Mouse (Mus musculus) myocyte (in vitro differentiated cells): ENCODE measurements around the gene Ly6g6d. TPM values are rescaled to one million over a fixed set of nuclear protein-coding genes. Genes with fewer than 3 reads are reported as not detected.
A peak's percentile ranks its signal among the peaks of the same experiment; 100 is the strongest.
"Not testable (repeated sequence)": the region's sequence is repeated elsewhere in the genome, so short reads cannot be mapped to it uniquely, and the experiment has no call there.

Source experiments
- H3K27me3 ChIP-seq: one replicate; pipeline ENCODE4 v1.6.1; 2011; ENCODE audit not compliant: control insufficient read depth, insufficient read depth, insufficient read length
- H3K36me3 ChIP-seq: one replicate; pipeline ENCODE4 v1.6.1; 2011; ENCODE audit not compliant: control insufficient read depth, insufficient read depth
- H3K4me2 ChIP-seq: one replicate; pipeline ENCODE4 v1.6.1; 2011; ENCODE audit warnings: low read depth, control low read depth
- H3K4me3 ChIP-seq: one replicate; pipeline ENCODE4 v1.5.1; 2011; ENCODE audit warnings: mild to moderate bottlenecking, control low read depth, moderate library complexity
- H3K79me2 ChIP-seq: one replicate; pipeline ENCODE4 v1.6.1; 2011; ENCODE audit not compliant: control insufficient read depth, insufficient read depth
- H3ac ChIP-seq: one replicate; pipeline ENCODE4 v1.6.1; 2011; ENCODE audit not compliant: control insufficient read depth, insufficient read length
- CEBPB ChIP-seq: IDR thresholded peaks from 2 replicates; pipeline ENCODE4 v1.6.1; 2011; ENCODE audit warnings: mild to moderate bottlenecking, moderate library complexity; ENCODE audit not compliant: poor library complexity, insufficient read depth, severe bottlenecking
- E2F4 ChIP-seq: IDR thresholded peaks from one replicate; pipeline ENCODE4 v1.6.1; 2011; ENCODE audit warnings: mild to moderate bottlenecking, control low read depth, moderate library complexity; ENCODE audit not compliant: insufficient read depth
- MAX ChIP-seq: IDR thresholded peaks from one replicate; pipeline ENCODE4 v1.6.1; 2011; ENCODE audit warnings: low read depth, mild to moderate bottlenecking, control low read depth
- MYOD1 ChIP-seq, 3 experiments: IDR thresholded peaks; one replicate each; pipeline ENCODE4 v1.6.1; 2011; ENCODE audit warnings: control low read depth in 2 of 3, low read depth in 2 of 3, mild to moderate bottlenecking in 2 of 3, moderate library complexity in 1 of 3; ENCODE audit not compliant: insufficient read length in 2 of 3, control insufficient read depth in 1 of 3
- MYOG ChIP-seq, 3 experiments: IDR thresholded peaks; one replicate each; pipeline ENCODE4 v1.6.1; 2011; ENCODE audit warnings: control low read depth in 2 of 3, low read depth in 2 of 3, mild to moderate bottlenecking in 2 of 3; ENCODE audit not compliant: insufficient read length in 2 of 3, control insufficient read depth in 1 of 3, insufficient read depth in 1 of 3
- POLR2A ChIP-seq: IDR thresholded peaks from one replicate; pipeline ENCODE4 v1.6.1; 2011; ENCODE audit warnings: low read depth, mild to moderate bottlenecking, control low read depth, moderate library complexity; ENCODE audit not compliant: insufficient read length
- POLR2AphosphoS2 ChIP-seq: IDR thresholded peaks from one replicate; pipeline ENCODE4 v1.6.1; 2011; ENCODE audit warnings: low read depth, control low read depth; ENCODE audit not compliant: insufficient read length
- REST ChIP-seq: IDR thresholded peaks from one replicate; pipeline ENCODE4 v1.6.1; 2011; ENCODE audit warnings: mild to moderate bottlenecking, control low read depth, moderate library complexity; ENCODE audit not compliant: insufficient read depth, insufficient read length
- SRF ChIP-seq: IDR thresholded peaks from one replicate; pipeline ENCODE4 v1.6.1; 2011; ENCODE audit warnings: low read depth; ENCODE audit not compliant: control insufficient read depth, insufficient read length
- TCF12 ChIP-seq: IDR thresholded peaks from one replicate; pipeline ENCODE4 v1.6.1; 2011; ENCODE audit warnings: mild to moderate bottlenecking, control low read depth; ENCODE audit not compliant: poor library complexity, insufficient read depth, severe bottlenecking
- TCF3 ChIP-seq: IDR thresholded peaks from one replicate; pipeline ENCODE4 v1.6.1; 2011; ENCODE audit warnings: low read depth, control low read depth; ENCODE audit not compliant: insufficient read length
- USF1 ChIP-seq: IDR thresholded peaks from one replicate; pipeline ENCODE4 v1.6.1; 2011; ENCODE audit warnings: low read depth, mild to moderate bottlenecking, control low read depth, moderate library complexity
- polyA plus RNA-seq: library from polyadenylated mRNA; unstranded; fragments of >200 nt; fragmentation: generic; extraction: Trizol; gene quantifications from one replicate; pipeline ENCODE4 v1.2.1, GENCODE M21; 2012; ENCODE audit warnings: missing spikeins

Ly6g6d gene
- polyA plus RNA-seq: not detected

DNA sequence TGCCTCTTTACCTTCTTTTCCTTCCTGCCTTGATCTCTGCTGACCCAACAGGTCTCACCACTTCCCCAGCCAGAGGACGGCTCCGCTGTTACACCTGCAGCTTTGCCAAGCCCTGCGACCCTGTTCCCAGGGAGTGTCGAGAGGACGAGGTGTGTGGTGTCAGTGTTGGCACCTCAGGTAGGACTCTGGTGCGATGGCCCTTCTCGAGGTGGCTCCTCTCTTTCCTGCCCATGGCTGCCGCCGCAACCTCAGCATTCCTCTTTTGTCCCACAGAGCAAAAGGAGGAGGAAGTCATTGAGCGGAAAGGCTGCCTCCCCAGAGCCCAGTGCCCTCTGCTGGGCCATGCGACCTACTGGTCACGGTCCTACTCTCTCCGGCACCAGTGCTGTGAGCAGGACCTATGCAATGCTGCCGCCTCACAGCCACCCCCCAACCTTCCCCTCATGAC lies at the start of gene Ly6g6d:
Gene Ly6g6d (minus strand): TSS at position 280 of the 448 bp plus-strand sequence.
- Histone ChIP-seq H3K4me3 (no peak within 1 kb of the TSS), H3K36me3 (no peaks in the 10 kb centered on the region), H3ac (no peak within 1 kb of the TSS), H3K27me3 (peaks cover 11% of the 10 kb centered on the region), H3K79me2 (no peaks in the 10 kb centered on the region), H3K4me2 (no peak within 1 kb of the TSS)
- TF ChIP-seq SRF (no peak), CEBPB (no peak), POLR2A (no peak), TCF3 (no peak), REST (no peak), E2F4 (no peak), TCF12 (no peak), POLR2AphosphoS2 (no peak), MAX (no peak), MYOG (IDR thresholded peaks at IDR 0.05; ENCODE audit: control insufficient read depth in 1 of 3, insufficient read depth in 1 of 3, insufficient read length in 2 of 3, low read depth in 2 of 3) (no peak), MYOD1 (IDR thresholded peaks at IDR 0.05; ENCODE audit: control insufficient read depth in 1 of 3, insufficient read length in 2 of 3, low read depth in 2 of 3) (no peak), USF1 (no peak)

DNA sequence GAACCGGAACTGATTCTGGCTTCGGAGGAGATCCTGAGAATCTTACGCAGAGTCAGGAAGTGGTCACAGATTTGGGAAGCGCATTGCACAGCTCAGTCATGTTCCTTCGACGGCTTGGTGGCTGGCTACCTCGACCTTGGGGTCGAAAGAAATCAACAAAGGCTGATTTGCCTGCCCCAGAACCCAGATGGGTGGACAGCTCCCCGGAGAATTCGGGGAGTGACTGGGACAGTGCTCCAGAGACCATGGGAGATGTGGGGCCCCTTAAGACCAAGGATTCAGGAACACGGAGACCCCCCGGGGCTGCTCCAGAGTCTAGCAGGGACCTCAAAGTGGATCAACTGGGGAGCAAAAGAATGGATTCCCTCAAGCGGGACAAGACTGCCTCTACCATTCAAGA lies 49.2 kb upstream of the Ly6g6d start:
- peak overlapping the region; percentile 90 for H3K4me3 ChIP-seq
- TF ChIP-seq USF1: no peak
- no peak for TF ChIP-seq MAX
- no peak for TF ChIP-seq SRF
- TF ChIP-seq MYOG (IDR thresholded peaks at IDR 0.05; ENCODE audit: control insufficient read depth in 1 of 3, insufficient read depth in 1 of 3, insufficient read length in 2 of 3, low read depth in 2 of 3): no peak
- TF ChIP-seq TCF3: no peak
- no peak for TF ChIP-seq E2F4
- TF ChIP-seq POLR2AphosphoS2: no peak
- no peak for TF ChIP-seq TCF12
- no peak for TF ChIP-seq POLR2A
- no peak for TF ChIP-seq CEBPB
- no peak for TF ChIP-seq MYOD1 (IDR thresholded peaks at IDR 0.05; ENCODE audit: control insufficient read depth in 1 of 3, insufficient read length in 2 of 3, low read depth in 2 of 3)
- no peak for TF ChIP-seq REST

DNA sequence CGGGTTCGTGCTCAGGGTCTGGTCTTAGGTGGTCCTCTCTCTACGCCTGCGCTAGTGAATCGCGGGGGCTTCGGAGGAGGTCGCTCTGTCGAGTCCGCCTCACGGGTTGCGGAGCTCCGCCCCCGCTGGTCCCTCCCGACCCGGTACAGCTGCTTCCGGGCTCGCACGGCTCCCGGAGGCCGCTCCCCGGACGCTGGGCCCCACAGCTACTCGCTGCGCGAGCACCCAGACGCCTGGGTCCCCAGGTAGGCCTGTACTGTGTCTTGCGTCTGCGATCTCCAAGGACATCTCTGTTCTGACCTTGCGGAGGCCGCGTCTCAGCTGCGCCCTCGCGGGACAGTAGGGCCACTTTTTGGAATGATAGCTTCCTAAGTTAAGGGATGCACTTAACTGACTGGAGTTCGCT lies 48.3 kb upstream of the Ly6g6d start, which contains the start of gene D17H6S53E:
Gene D17H6S53E (plus strand): TSS at position 168 of the 406 bp plus-strand sequence.
- H3K79me2 ChIP-seq: peaks cover 36% of the 10 kb centered on the region
- no peaks in the 10 kb centered on the region for H3K36me3 ChIP-seq
- peak within 1 kb of the TSS; percentile 86 for H3K4me2 ChIP-seq
- TF ChIP-seq REST (no peak), SRF (peak; percentile 15), MYOG (IDR thresholded peaks at IDR 0.05; ENCODE audit: control insufficient read depth in 1 of 3, insufficient read depth in 1 of 3, insufficient read length in 2 of 3, low read depth in 2 of 3) (peak in 2 of 3 experiments; percentile 54 to 68), POLR2AphosphoS2 (peak; percentile 77), CEBPB (no peak), MAX (no peak), POLR2A (peak; percentile 86), MYOD1 (IDR thresholded peaks at IDR 0.05; ENCODE audit: control insufficient read depth in 1 of 3, insufficient read length in 2 of 3, low read depth in 2 of 3) (peak in 2 of 3 experiments; percentile 34 to 68)
- H3K4me3 ChIP-seq: peak within 1 kb of the TSS; percentile 90
- H3ac ChIP-seq: peak within 1 kb of the TSS; percentile 27
- no peaks in the 10 kb centered on the region for H3K27me3 ChIP-seq

More for the DNA sequence above, 49.2 kb upstream of the Ly6g6d start:
- H3ac ChIP-seq: peak overlapping the region; percentile 27
- H3K4me2 ChIP-seq: peak overlapping the region; percentile 86
- H3K79me2 ChIP-seq: peaks cover 32% of the 10 kb centered on the region
- no peaks in the 10 kb centered on the region for H3K36me3 ChIP-seq
- H3K27me3 ChIP-seq: no peaks in the 10 kb centered on the region

DNA sequence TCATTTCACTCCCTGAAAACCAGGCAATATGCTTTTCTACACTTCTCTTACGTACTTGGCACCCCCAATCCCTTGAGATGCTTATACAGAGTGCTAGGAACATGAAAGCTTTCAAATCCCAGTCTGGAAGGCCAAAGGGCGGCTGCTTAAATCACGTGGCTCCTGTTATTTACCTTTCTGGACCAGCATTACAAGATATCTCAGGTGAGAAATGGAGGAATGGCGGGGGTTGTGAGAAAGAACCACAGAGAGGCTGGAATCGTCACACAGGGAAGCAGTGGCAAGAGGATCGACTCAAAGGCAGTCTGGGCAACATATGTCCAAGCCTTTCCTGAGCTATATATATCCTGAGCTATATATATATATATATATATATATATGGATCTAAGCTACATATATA lies 47.7 kb upstream of the Ly6g6d start:
- Histone ChIP-seq H3K4me2 (peak overlapping the region; percentile 86), H3ac (peak overlapping the region; percentile 27), H3K36me3 (no peaks in the 10 kb centered on the region), H3K27me3 (no peaks in the 10 kb centered on the region), H3K79me2 (peaks cover 40% of the 10 kb centered on the region), H3K4me3 (peak overlapping the region; percentile 90)
- TF ChIP-seq USF1 (peak; percentile 24), MYOG (IDR thresholded peaks at IDR 0.05; ENCODE audit: control insufficient read depth in 1 of 3, insufficient read depth in 1 of 3, insufficient read length in 2 of 3, low read depth in 2 of 3) (no peak)

DNA sequence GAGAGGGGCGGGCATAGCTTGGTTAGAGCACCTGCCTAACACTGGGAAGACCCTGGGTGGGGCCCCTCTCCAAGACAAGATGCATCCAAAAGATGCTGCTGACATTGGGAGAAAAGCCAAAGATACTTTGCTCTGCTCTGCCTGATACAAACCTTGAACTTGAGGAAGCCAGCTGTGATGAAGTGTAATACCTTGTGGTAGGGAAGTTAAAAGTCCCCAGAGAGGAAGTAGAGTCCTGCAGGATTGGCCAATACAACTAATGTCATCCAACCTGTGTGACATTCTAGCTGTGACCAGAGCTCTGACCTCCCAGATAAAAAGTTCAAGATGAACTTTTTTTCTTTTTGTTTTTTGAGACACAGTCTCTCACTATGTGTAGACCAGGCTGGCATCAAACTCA lies 47.2 kb upstream of the Ly6g6d start:
- no peak for TF ChIP-seq E2F4
- no peak for TF ChIP-seq REST
- TF ChIP-seq MAX: no peak
- TF ChIP-seq MYOG (IDR thresholded peaks at IDR 0.05; ENCODE audit: control insufficient read depth in 1 of 3, insufficient read depth in 1 of 3, insufficient read length in 2 of 3, low read depth in 2 of 3): no peak
- TF ChIP-seq TCF3: no peak
- TF ChIP-seq MYOD1 (IDR thresholded peaks at IDR 0.05; ENCODE audit: control insufficient read depth in 1 of 3, insufficient read length in 2 of 3, low read depth in 2 of 3): no peak
- TF ChIP-seq USF1: no peak
- TF ChIP-seq CEBPB: no peak
- no peak for TF ChIP-seq SRF
- no peak for TF ChIP-seq TCF12
- no peak for TF ChIP-seq POLR2A
- no peaks in the 10 kb centered on the region for H3K27me3 ChIP-seq
- no peak overlapping the region for H3K4me3 ChIP-seq
- H3K79me2 ChIP-seq: peaks cover 45% of the 10 kb centered on the region
- H3K4me2 ChIP-seq: peak overlapping the region; percentile 78
- no peak overlapping the region for H3ac ChIP-seq
- no peaks in the 10 kb centered on the region for H3K36me3 ChIP-seq

DNA sequence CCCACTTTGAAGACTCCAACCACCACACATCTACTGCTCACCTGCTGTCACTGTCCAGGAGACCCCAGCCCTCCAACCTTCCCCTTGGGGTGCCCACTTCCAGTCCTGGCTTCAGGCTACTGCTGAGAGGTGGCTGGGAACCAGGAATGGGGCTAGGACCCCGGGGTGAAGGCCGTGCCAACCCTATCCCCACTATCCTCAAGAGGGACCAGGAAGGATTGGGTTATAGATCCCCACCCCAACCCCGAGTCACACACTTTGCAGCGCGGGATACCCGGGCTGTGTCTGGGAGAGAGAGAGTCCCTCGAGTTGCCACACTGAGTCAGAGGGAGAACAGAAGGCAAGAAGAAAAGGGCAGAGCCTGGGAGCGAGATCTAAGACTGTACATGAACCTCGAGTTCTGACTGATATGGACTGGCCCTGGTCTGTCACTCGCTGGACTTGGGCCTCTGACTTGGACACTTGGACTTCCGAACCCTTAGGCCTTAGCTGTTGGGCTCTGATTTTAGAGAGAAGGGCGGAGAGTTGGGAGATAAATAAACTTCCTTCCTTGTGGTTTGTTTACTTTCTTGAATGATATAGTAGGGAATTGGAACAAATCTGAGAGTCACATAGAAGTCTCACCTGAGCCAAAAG lies 46.5 kb upstream of the Ly6g6d start:
- not testable (repeated sequence) for H3ac ChIP-seq, H3K4me3 ChIP-seq, H3K27me3 ChIP-seq, H3K4me2 ChIP-seq, H3K36me3 ChIP-seq
- peaks cover 52% of the 10 kb centered on the region for H3K79me2 ChIP-seq

DNA sequence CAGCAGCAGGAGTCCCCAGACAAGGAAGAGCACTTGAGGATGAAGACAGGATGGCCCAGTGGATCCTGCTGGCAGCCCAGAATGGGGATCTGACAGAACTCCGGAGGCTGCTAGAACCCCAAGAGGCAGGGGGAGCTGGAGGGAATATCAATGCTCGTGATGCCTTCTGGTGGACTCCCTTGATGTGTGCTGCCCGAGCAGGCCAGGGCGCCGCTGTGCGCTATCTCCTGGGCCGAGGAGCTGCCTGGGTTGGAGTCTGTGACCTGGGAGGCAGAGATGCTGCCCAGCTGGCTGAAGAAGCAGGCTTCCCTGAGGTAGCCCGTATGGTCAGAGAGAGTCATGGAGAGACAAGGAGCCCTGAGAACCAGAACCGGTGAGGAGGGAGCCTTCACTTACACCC lies 45.4 kb upstream of the Ly6g6d start:
- not testable (repeated sequence) for H3K27me3 ChIP-seq, H3K4me2 ChIP-seq, H3ac ChIP-seq, H3K4me3 ChIP-seq, H3K36me3 ChIP-seq
- peaks cover 50% of the 10 kb centered on the region for H3K79me2 ChIP-seq
